Mouse (Mus musculus) forebrain, postnatal 0 days (tissue): ENCODE results near the gene Usp54. TPM values are rescaled to one million over a fixed set of nuclear protein-coding genes. Genes with fewer than 3 reads are reported as not detected.
"Not testable (repeated sequence)": the region's sequence is repeated elsewhere in the genome, so short reads cannot be mapped to it uniquely, and the experiment has no call there.

Experiments used
- ATAC-seq: fragments of 200-750 bp; cut with Nextera tagmentation; 2 replicates; pipeline ENCODE4 v1.8.0; 2017; ENCODE audit warnings: mild to moderate bottlenecking, moderate library complexity
- DNase-seq: peaks from one replicate; pipeline ENCODE4 v3.0.0-alpha.2; 2015
- H3K27ac ChIP-seq: fragments of 300-500 bp; sonication (generic); 2 replicates; pipeline ENCODE4 v1.5.1; 2014; ENCODE audit warnings: low read depth, mild to moderate bottlenecking, antibody characterized with exemption, low read length, moderate library complexity, mixed read lengths
- H3K27me3 ChIP-seq: fragments of 300-500 bp; sonication (generic); 2 replicates; pipeline ENCODE4 v1.6.1; 2014; ENCODE audit warnings: mild to moderate bottlenecking, low read length, mixed read lengths; ENCODE audit not compliant: insufficient read depth
- H3K36me3 ChIP-seq: fragments of 300-500 bp; sonication (generic); 2 replicates; pipeline ENCODE4 v1.6.1; 2014; ENCODE audit warnings: mild to moderate bottlenecking, moderate library complexity; ENCODE audit not compliant: insufficient read depth
- H3K4me1 ChIP-seq: fragments of 300-500 bp; sonication (generic); 2 replicates; pipeline ENCODE4 v1.6.1; 2014; ENCODE audit warnings: antibody characterized with exemption; ENCODE audit not compliant: insufficient read depth
- H3K4me2 ChIP-seq: fragments of 300-500 bp; sonication (generic); 2 replicates; pipeline ENCODE4 v1.6.1; 2014; ENCODE audit warnings: low read depth, mild to moderate bottlenecking, moderate library complexity
- H3K4me3 ChIP-seq: fragments of 300-500 bp; sonication (generic); 2 replicates; pipeline ENCODE4 v1.5.1; 2014; ENCODE audit warnings: low read depth, low read length, mixed read lengths
- H3K9ac ChIP-seq: fragments of 300-500 bp; sonication (generic); 2 replicates; pipeline ENCODE4 v1.6.1; 2014; ENCODE audit warnings: mild to moderate bottlenecking
- H3K9me3 ChIP-seq: fragments of 300-500 bp; sonication (generic); 2 replicates; pipeline ENCODE4 v1.6.1; 2016; ENCODE audit warnings: low read length
- CTCF ChIP-seq: sonication (generic); IDR thresholded peaks from 2 replicates; pipeline ENCODE4 v1.5.1; 2016; ENCODE audit warnings: antibody characterized with exemption, control low read depth, low read depth
- WGBS: fragments of 180-500 bp; shearing (Covaris S2); extraction: QIAGEN DNeasy Blood & Tissue Kit; methylation state at CpG from one replicate; pipeline ENCODE4 v1.1.7; 2014; 5-methylcytosine and 5-hydroxymethylcytosine counted together
- polyA plus RNA-seq: library from polyadenylated mRNA; unstranded; fragments of >200 nt; fragmentation: Nextera tagmentation; extraction: Ambion mirVana; gene quantifications from 2 replicates; pipeline ENCODE4 v1.2.1, GENCODE M21; 2015
- total RNA-seq: library from RNA; depleted of rRNA; stranded (reverse); fragments of >200 nt; gene quantifications from 2 replicates; pipeline ENCODE4 v1.2.3, GENCODE M21; 2014

The Usp54 gene
- total and polyA plus RNA-seq, 2 experiments from 2014 or later = 4.8 to 28.9 TPM

GRCm38 (mm10) chr14:20587458-20587857, 53.4 kb downstream of the Usp54 start:
- peaks cover 10% of the 10 kb centered on the region for H3K36me3 ChIP-seq
- H3K27ac ChIP-seq = no peak overlapping the region
- H3K27me3 ChIP-seq = no peaks in the 10 kb centered on the region
- H3K4me3 ChIP-seq = no peak overlapping the region
- no peak overlapping the region for H3K4me2 ChIP-seq
- WGBS = 95% methylated on average over 5 of the region's 5 CpGs
- no peak for DNase-seq
- H3K9me3 ChIP-seq = no peaks in the 10 kb centered on the region
- ATAC-seq = no peak
- no peak overlapping the region for H3K9ac ChIP-seq
- no peak for TF ChIP-seq CTCF
- H3K4me1 ChIP-seq = no peaks in the 10 kb centered on the region

GRCm38 (mm10) chr14:20578822-20579407, 61.9 kb downstream of the Usp54 start:
- ATAC-seq = no peak
- H3K4me3 ChIP-seq = no peak overlapping the region
- TF ChIP-seq CTCF = no peak
- H3K36me3 ChIP-seq = peaks cover 37% of the 10 kb centered on the region
- H3K27ac ChIP-seq = no peak overlapping the region
- no peaks in the 10 kb centered on the region for H3K4me1 ChIP-seq
- no peak for DNase-seq
- H3K9me3 ChIP-seq = no peaks in the 10 kb centered on the region
- no peaks in the 10 kb centered on the region for H3K27me3 ChIP-seq
- H3K4me2 ChIP-seq = no peak overlapping the region
- no peak overlapping the region for H3K9ac ChIP-seq
- WGBS = 63% methylated on average over 6 of the region's 6 CpGs

GRCm38 (mm10) chr14:20576179-20576578, 64.7 kb downstream of the Usp54 start:
- TF ChIP-seq CTCF = peak; percentile 87
- Histone ChIP-seq H3K4me2 (no peak overlapping the region), H3K4me1 (no peaks in the 10 kb centered on the region), H3K4me3 (no peak overlapping the region), H3K9me3 (no peaks in the 10 kb centered on the region), H3K27me3 (no peaks in the 10 kb centered on the region), H3K27ac (no peak overlapping the region), H3K9ac (no peak overlapping the region), H3K36me3 (peaks cover 22% of the 10 kb centered on the region)
- peak; percentile 85 for DNase-seq
- ATAC-seq = peak; percentile 81
- 49% methylated on average over 7 of the region's 7 CpGs for WGBS

- not testable (repeated sequence) for H3K4me3 ChIP-seq, H3K27me3 ChIP-seq, ATAC-seq, DNase-seq, H3K4me2 ChIP-seq, H3K9ac ChIP-seq, H3K4me1 ChIP-seq, H3K9me3 ChIP-seq, H3K27ac ChIP-seq
- peaks cover 25% of the 10 kb centered on the region for H3K36me3 ChIP-seq
- 93% methylated on average over 3 of the region's 3 CpGs for WGBS
Observed at GRCm38 (mm10) chr14:20573196-20573595, 67.7 kb downstream of the Usp54 start.

GRCm38 (mm10) chr14:20565256-20566021, 75.4 kb downstream of the Usp54 start:
- H3K4me3 ChIP-seq = no peak overlapping the region
- no peaks in the 10 kb centered on the region for H3K4me1 ChIP-seq
- no peaks in the 10 kb centered on the region for H3K9me3 ChIP-seq
- no peak for DNase-seq
- no peak for TF ChIP-seq CTCF
- H3K4me2 ChIP-seq = no peak overlapping the region
- H3K27me3 ChIP-seq = no peaks in the 10 kb centered on the region
- H3K36me3 ChIP-seq = peaks cover 51% of the 10 kb centered on the region
- ATAC-seq = no peak
- WGBS = 64% methylated on average over 9 of the region's 9 CpGs
- no peak overlapping the region for H3K27ac ChIP-seq
- no peak overlapping the region for H3K9ac ChIP-seq

- H3K9ac ChIP-seq = no peak overlapping the region
- H3K9me3 ChIP-seq = no peaks in the 10 kb centered on the region
- no peak overlapping the region for H3K4me2 ChIP-seq
- H3K4me1 ChIP-seq = no peaks in the 10 kb centered on the region
- H3K36me3 ChIP-seq = peaks cover 50% of the 10 kb centered on the region
- peak; percentile 20; the same call in 1 of the 2 replicates for TF ChIP-seq CTCF
- H3K27ac ChIP-seq = no peak overlapping the region
- WGBS = 72% methylated on average over 12 of the region's 12 CpGs
- no peaks in the 10 kb centered on the region for H3K27me3 ChIP-seq
- DNase-seq (no peak), ATAC-seq (no peak)
- no peak overlapping the region for H3K4me3 ChIP-seq
Observed at GRCm38 (mm10) chr14:20564692-20565091, 76.2 kb downstream of the Usp54 start.

GRCm38 (mm10) chr14:20561897-20562296, 79.0 kb downstream of the Usp54 start:
- no peaks in the 10 kb centered on the region for H3K4me1 ChIP-seq
- H3K36me3 ChIP-seq = peaks cover 44% of the 10 kb centered on the region
- 94% methylated on average over 5 of the region's 5 CpGs for WGBS
- no peak for TF ChIP-seq CTCF
- H3K4me3 ChIP-seq = no peak overlapping the region
- DNase-seq = no peak
- ATAC-seq = no peak
- H3K4me2 ChIP-seq = no peak overlapping the region
- H3K27me3 ChIP-seq = no peaks in the 10 kb centered on the region
- no peak overlapping the region for H3K9ac ChIP-seq
- no peaks in the 10 kb centered on the region for H3K9me3 ChIP-seq
- no peak overlapping the region for H3K27ac ChIP-seq
